Mouse (Mus musculus) hindbrain, embryonic 11.5 days (tissue): Measurements from ENCODE around the gene Ndufb11. TPM values are rescaled to one million over a fixed set of nuclear protein-coding genes. Genes with fewer than 3 reads are reported as not detected.
A peak's percentile ranks its signal among the peaks of the same experiment; 100 is the strongest.

Experiments used
- ATAC-seq: fragments of 200-750 bp; cut with Nextera tagmentation; 2 replicates; pipeline ENCODE4 v1.8.0; 2017; ENCODE audit warnings: mild to moderate bottlenecking, moderate TSS enrichment, moderate library complexity; ENCODE audit not compliant: low FRiP score
- DNase-seq: peaks from one replicate; pipeline ENCODE4 v3.0.0-alpha.2; 2015; ENCODE audit warnings: low spot score
- H3K27ac ChIP-seq: fragments of 300-500 bp; sonication (generic); 2 replicates; pipeline ENCODE4 v1.5.1; 2014; ENCODE audit warnings: mild to moderate bottlenecking, low read depth, low read length
- H3K27me3 ChIP-seq: fragments of 300-500 bp; sonication (generic); 2 replicates; pipeline ENCODE4 v1.6.1; 2014; ENCODE audit warnings: mild to moderate bottlenecking, low read length, moderate library complexity, mixed read lengths; ENCODE audit not compliant: control insufficient read depth, insufficient read depth
- H3K36me3 ChIP-seq: fragments of 300-500 bp; sonication (generic); 2 replicates; pipeline ENCODE4 v1.6.1; 2014; ENCODE audit warnings: mild to moderate bottlenecking, low read length, moderate library complexity, mixed read lengths; ENCODE audit not compliant: control insufficient read depth, insufficient read depth
- H3K4me1 ChIP-seq: fragments of 300-500 bp; sonication (generic); replicated peaks from 2 replicates; pipeline ENCODE4 v1.6.1; 2014; ENCODE audit warnings: low read length, mixed read lengths; ENCODE audit not compliant: control insufficient read depth, insufficient read depth
- H3K4me2 ChIP-seq: fragments of 300-500 bp; sonication (generic); replicated peaks from 2 replicates; pipeline ENCODE4 v1.6.1; 2014; ENCODE audit warnings: mild to moderate bottlenecking, low read depth, low read length
- H3K4me3 ChIP-seq: fragments of 300-500 bp; sonication (generic); 2 replicates; pipeline ENCODE4 v1.5.1; 2014; ENCODE audit warnings: low read depth, low read length
- H3K9ac ChIP-seq: fragments of 300-500 bp; sonication (generic); 2 replicates; pipeline ENCODE4 v1.6.1; 2014; ENCODE audit warnings: low read depth, low read length
- H3K9me3 ChIP-seq: fragments of 300-500 bp; sonication (generic); 2 replicates; pipeline ENCODE4 v1.6.1; 2016; ENCODE audit warnings: low read length; ENCODE audit not compliant: control insufficient read depth
- WGBS: fragments of 180-500 bp; shearing (Covaris S2); extraction: QIAGEN DNeasy Blood & Tissue Kit; methylation state at CpG from one replicate; pipeline ENCODE4 v1.1.7; 2014; 5-methylcytosine and 5-hydroxymethylcytosine counted together
- polyA plus RNA-seq: library from polyadenylated mRNA; unstranded; fragments of >200 nt; fragmentation: Nextera tagmentation; extraction: Ambion mirVana; gene quantifications from 2 replicates; pipeline ENCODE4 v1.2.1, GENCODE M21; 2014

Ndufb11 gene
- polyA plus RNA-seq, 1 experiment from 2014 or later, result 200 TPM

- ATAC-seq, result no peak
- Histone ChIP-seq H3K9ac (no peak overlapping the region), H3K4me1 (no peaks in the 10 kb centered on the region), H3K27ac (no peak overlapping the region), H3K36me3 (no peaks in the 10 kb centered on the region), H3K27me3 (no peaks in the 10 kb centered on the region), H3K4me2 (no peak overlapping the region), H3K9me3 (no peaks in the 10 kb centered on the region), H3K4me3 (no peak overlapping the region)
- no peak for DNase-seq
- 97% methylated on average over 2 of the region's 2 CpGs for WGBS
Measured at GRCm38 (mm10) chrX:20638141-20638540, 20.7 kb upstream of the Ndufb11 start.

- Histone ChIP-seq H3K27ac (peak overlapping the region; percentile 82), H3K4me1 (no peaks in the 10 kb centered on the region), H3K36me3 (no peaks in the 10 kb centered on the region), H3K9ac (peak overlapping the region; percentile 73), H3K4me2 (peak overlapping the region; percentile 48), H3K4me3 (peak overlapping the region; percentile 54), H3K9me3 (no peaks in the 10 kb centered on the region), H3K27me3 (no peaks in the 10 kb centered on the region)
- peak; percentile 63 for ATAC-seq
- peak; percentile 58 for DNase-seq
- WGBS, result 20% methylated on average over 31 of the region's 31 CpGs
Measured at GRCm38 (mm10) chrX:20617903-20618399, 532 bp upstream of the Ndufb11 start.

GRCm38 (mm10) chrX:20616861-20617175 lies 601 bp downstream of the Ndufb11 start:
- Histone ChIP-seq H3K36me3 (no peaks in the 10 kb centered on the region), H3K27me3 (no peaks in the 10 kb centered on the region), H3K4me2 (peak overlapping the region; percentile 39), H3K9ac (peak overlapping the region; percentile 68), H3K27ac (peak overlapping the region; percentile 67), H3K4me1 (no peaks in the 10 kb centered on the region), H3K4me3 (peak overlapping the region; percentile 54), H3K9me3 (no peaks in the 10 kb centered on the region)
- WGBS, result 18% methylated on average over 17 of the region's 17 CpGs
- DNase-seq, result no peak
- no peak; the same call in 1 of the 2 replicates for ATAC-seq

- DNase-seq (no peak), ATAC-seq (no peak)
- H3K9me3 ChIP-seq, result no peaks in the 10 kb centered on the region
- WGBS, result 96% methylated on average over 4 of the region's 4 CpGs
- no peaks in the 10 kb centered on the region for H3K36me3 ChIP-seq
- H3K27me3 ChIP-seq, result no peaks in the 10 kb centered on the region
- no peak overlapping the region for H3K9ac ChIP-seq
- H3K27ac ChIP-seq, result no peak overlapping the region
- no peaks in the 10 kb centered on the region for H3K4me1 ChIP-seq
- no peak overlapping the region for H3K4me3 ChIP-seq
- H3K4me2 ChIP-seq, result no peak overlapping the region
Measured at GRCm38 (mm10) chrX:20608500-20608899, 8.9 kb downstream of the Ndufb11 start.

- no peaks in the 10 kb centered on the region for H3K36me3 ChIP-seq
- no peak overlapping the region for H3K4me2 ChIP-seq
- H3K27me3 ChIP-seq, result no peaks in the 10 kb centered on the region
- 21% methylated on average over 4 of the region's 4 CpGs for WGBS
- no peak overlapping the region for H3K27ac ChIP-seq
- H3K9ac ChIP-seq, result no peak overlapping the region
- H3K4me3 ChIP-seq, result no peak overlapping the region
- no peaks in the 10 kb centered on the region for H3K4me1 ChIP-seq
- DNase-seq (peak; percentile 19), ATAC-seq (no peak)
- H3K9me3 ChIP-seq, result no peaks in the 10 kb centered on the region
Measured at GRCm38 (mm10) chrX:20587968-20588367, 29.5 kb downstream of the Ndufb11 start.

GRCm38 (mm10) chrX:20573927-20574326 lies 43.5 kb downstream of the Ndufb11 start:
- no peaks in the 10 kb centered on the region for H3K4me1 ChIP-seq
- H3K27me3 ChIP-seq, result no peaks in the 10 kb centered on the region
- WGBS, result 89% methylated on average over 4 of the region's 4 CpGs
- ATAC-seq, result no peak
- no peak overlapping the region for H3K9ac ChIP-seq
- H3K4me3 ChIP-seq, result no peak overlapping the region
- H3K9me3 ChIP-seq, result no peaks in the 10 kb centered on the region
- no peak for DNase-seq
- no peak overlapping the region for H3K4me2 ChIP-seq
- no peak overlapping the region for H3K27ac ChIP-seq
- H3K36me3 ChIP-seq, result no peaks in the 10 kb centered on the region

- no peaks in the 10 kb centered on the region for H3K9me3 ChIP-seq
- no peak overlapping the region for H3K4me3 ChIP-seq
- H3K4me2 ChIP-seq, result no peak overlapping the region
- H3K9ac ChIP-seq, result no peak overlapping the region
- no peak overlapping the region for H3K27ac ChIP-seq
- WGBS, result 77% methylated on average over 9 of the region's 9 CpGs
- H3K4me1 ChIP-seq, result no peaks in the 10 kb centered on the region
- H3K27me3 ChIP-seq, result no peaks in the 10 kb centered on the region
- H3K36me3 ChIP-seq, result no peaks in the 10 kb centered on the region
- ATAC-seq (no peak), DNase-seq (no peak)
Measured at GRCm38 (mm10) chrX:20572683-20573082, 44.7 kb downstream of the Ndufb11 start.

- ATAC-seq (no peak), DNase-seq (no peak)
- Histone ChIP-seq H3K9me3 (no peaks in the 10 kb centered on the region), H3K27me3 (no peaks in the 10 kb centered on the region), H3K4me2 (no peak overlapping the region), H3K27ac (no peak overlapping the region), H3K4me3 (no peak overlapping the region), H3K9ac (no peak overlapping the region), H3K36me3 (no peaks in the 10 kb centered on the region), H3K4me1 (no peaks in the 10 kb centered on the region)
- 62% methylated on average over 2 of the region's 2 CpGs for WGBS
Measured at GRCm38 (mm10) chrX:20571024-20571423, 46.4 kb downstream of the Ndufb11 start.
